Comparison of ENCODE assay signal across 27 mouse cellular contexts in genomic region chr8:10409043-10409442, GRCm38 (mm10).
"Had no signal": no experiment of that assay in that cellular context is flagged by ENCODE, and none has a peak within 500 bp of the region (broad histone marks: within the 10 kb centered on the region; RNA-seq: fewer than 3 reads in every experiment).

No protein-coding gene starts in this region.

- H3K4me1 ChIP-seq: embryonic facial prominence, embryonic 15.5 days; forebrain, embryonic 12.5 days had no signal

- DNase-seq: cerebellum, adult 2 months; cerebellum, adult 8-10 months; cerebellum, adult 9-10 months; cerebellum, adult 9-11 months; cerebellum, postnatal 10 days; cerebellum, postnatal 14 days; cerebellum, postnatal 25 days; cerebellum, postnatal 36 days; embryo, embryonic 11 days; forebrain, postnatal 0 days; gastrocnemius, adult 2 months; gastrocnemius, postnatal 10 days; gastrocnemius, postnatal 14 days; gastrocnemius, postnatal 25 days; gastrocnemius, postnatal 36 days; heart, adult 18-20 months; heart, adult 2 months had no signal

- H3K9ac ChIP-seq: embryonic facial prominence, embryonic 12.5 days; embryonic facial prominence, embryonic 13.5 days; embryonic facial prominence, embryonic 15.5 days; forebrain, embryonic 12.5 days; forebrain, embryonic 13.5 days; forebrain, embryonic 15.5 days; forebrain, postnatal 0 days had no signal

- ATAC-seq: forebrain, embryonic 13.5 days; forebrain, embryonic 15.5 days; forebrain, postnatal 0 days had no signal

- H3K4me3 ChIP-seq: embryonic facial prominence, embryonic 10.5 days; embryonic facial prominence, embryonic 12.5 days; embryonic facial prominence, embryonic 13.5 days; embryonic facial prominence, embryonic 15.5 days; erythroblast, embryonic 14.5 days; forebrain, embryonic 10.5 days; forebrain, embryonic 12.5 days; forebrain, embryonic 13.5 days; forebrain, embryonic 15.5 days; gastrocnemius, adult 2 months; heart, adult 2 months had no signal

- H3K27ac ChIP-seq: embryonic facial prominence, embryonic 10.5 days; embryonic facial prominence, embryonic 12.5 days; embryonic facial prominence, embryonic 13.5 days; embryonic facial prominence, embryonic 15.5 days; forebrain, embryonic 10.5 days; forebrain, embryonic 12.5 days; forebrain, embryonic 13.5 days; forebrain, embryonic 15.5 days; gastrocnemius, adult 2 months; heart, adult 2 months had no signal

- H3K36me3 ChIP-seq: embryonic facial prominence, embryonic 10.5 days; embryonic facial prominence, embryonic 12.5 days; embryonic facial prominence, embryonic 13.5 days; embryonic facial prominence, embryonic 15.5 days; forebrain, embryonic 10.5 days; forebrain, embryonic 12.5 days; forebrain, embryonic 15.5 days had no signal

- H3K4me2 ChIP-seq: embryonic facial prominence, embryonic 12.5 days; embryonic facial prominence, embryonic 13.5 days; embryonic facial prominence, embryonic 15.5 days; forebrain, embryonic 12.5 days; forebrain, embryonic 13.5 days; forebrain, embryonic 15.5 days; heart, embryonic 11.5 days had no signal

- H3K27me3 ChIP-seq: embryonic facial prominence, embryonic 12.5 days; forebrain, embryonic 12.5 days; forebrain, embryonic 13.5 days; forebrain, embryonic 15.5 days had no signal

- H3K9me3 ChIP-seq: embryonic facial prominence, embryonic 10.5 days; embryonic facial prominence, embryonic 12.5 days; embryonic facial prominence, embryonic 13.5 days; embryonic facial prominence, embryonic 15.5 days; forebrain, embryonic 10.5 days; forebrain, embryonic 12.5 days; forebrain, embryonic 13.5 days; forebrain, embryonic 15.5 days had no signal
